Mouse (Mus musculus): Measurements from ENCODE around the gene Fhit.

Fhit gene

GRCm38 (mm10) chr14:10526800-10527199, 635.0 kb downstream of the Fhit start:
- in situ Hi-C loops (cut with MboI; ENCODE audit: unreplicated experiment in 2 of 2), result no loop called here

- in situ Hi-C loops (cut with MboI; ENCODE audit: unreplicated experiment in 2 of 2), result no loop called here
Observed at GRCm38 (mm10) chr14:10525786-10526185, 636.0 kb downstream of the Fhit start.

DNA sequence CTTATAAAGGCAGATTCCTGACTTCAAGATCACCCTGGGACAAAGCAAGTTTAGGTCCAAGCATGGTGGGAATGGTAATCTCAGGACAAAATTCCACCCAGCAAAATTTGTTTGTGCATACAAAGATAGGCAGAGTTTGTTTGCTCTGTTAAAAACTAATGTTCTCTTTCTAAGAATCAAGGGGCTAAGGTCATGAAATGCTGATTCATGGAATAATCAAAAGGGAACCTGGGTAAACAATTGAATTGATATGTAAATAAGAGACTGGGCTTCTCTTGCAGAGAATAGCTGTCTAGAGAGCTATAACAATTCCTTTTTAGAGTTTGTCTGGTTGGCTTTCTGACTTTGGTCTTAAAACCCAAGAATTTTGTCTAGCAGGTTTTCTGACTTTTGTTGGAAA, 647.8 kb downstream of the Fhit start:
- in situ Hi-C loops (cut with MboI; ENCODE audit: unreplicated experiment in 2 of 2), result no loop called here

GRCm38 (mm10) chr14:10509252-10509651, 652.6 kb downstream of the Fhit start:
- in situ Hi-C loops (cut with MboI; ENCODE audit: unreplicated experiment in 2 of 2), result no loop called here

GRCm38 (mm10) chr14:10507560-10507959, 654.3 kb downstream of the Fhit start:
- in situ Hi-C loops (cut with MboI; ENCODE audit: unreplicated experiment in 2 of 2), result no loop called here

DNA sequence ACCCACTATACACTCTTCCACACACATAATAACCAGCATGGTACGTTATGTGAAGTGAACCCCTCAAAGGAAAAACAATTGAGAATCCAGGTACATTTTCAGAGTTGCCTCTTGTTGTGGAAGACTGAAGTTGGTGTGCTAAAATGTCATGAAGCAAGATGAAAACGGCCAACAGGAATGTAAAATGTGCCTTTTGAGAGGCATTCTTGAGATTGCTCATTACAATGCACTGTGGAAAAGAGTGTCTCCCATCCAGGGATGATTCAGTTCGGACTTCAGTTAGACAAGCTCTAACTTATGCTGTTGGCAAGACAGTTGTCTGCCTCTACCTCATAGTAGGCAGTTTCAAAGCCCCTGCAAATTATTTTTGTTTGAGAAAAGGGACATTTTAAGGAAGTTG, 676.0 kb downstream of the Fhit start:
- in situ Hi-C loops (cut with MboI; ENCODE audit: unreplicated experiment in 2 of 2), result no loop called here

DNA sequence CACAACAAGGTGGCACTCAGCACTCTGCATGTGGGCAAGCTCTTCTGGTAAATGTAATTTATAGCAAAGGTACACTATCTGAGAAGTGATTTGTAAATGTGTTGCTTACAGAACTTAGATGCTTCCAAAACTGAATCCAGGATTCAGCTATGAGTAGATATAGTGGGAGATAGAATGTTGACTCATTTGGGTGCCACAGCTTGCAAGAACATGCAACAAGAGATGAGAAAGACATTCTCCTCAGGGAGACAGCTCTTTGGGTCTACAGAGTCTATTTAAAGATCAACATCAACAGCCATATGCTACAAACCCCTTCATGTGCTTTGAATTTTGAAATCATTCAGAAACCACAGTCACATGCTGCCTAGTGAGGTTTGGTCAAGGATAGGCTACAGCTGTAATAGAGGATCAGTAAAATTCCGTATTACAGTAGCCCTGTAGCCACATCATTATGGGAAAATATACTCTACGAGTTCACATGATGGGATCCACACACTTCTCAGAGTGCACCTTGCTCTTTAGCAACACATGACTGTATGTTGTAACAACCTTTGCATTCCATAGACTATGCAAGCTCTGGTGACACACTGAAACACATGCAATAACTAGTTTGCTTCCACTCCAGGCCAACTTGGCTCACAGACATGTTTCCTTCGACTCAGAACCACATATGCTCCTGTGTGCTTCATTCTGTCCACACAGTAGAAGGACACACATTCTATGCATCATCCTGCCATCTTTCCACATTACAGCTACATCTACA, 678.8 kb downstream of the Fhit start:
- in situ Hi-C loops (cut with MboI; ENCODE audit: unreplicated experiment in 2 of 2), result no loop called here

- in situ Hi-C loops (cut with MboI; ENCODE audit: unreplicated experiment in 2 of 2), result no loop called here
Observed at GRCm38 (mm10) chr14:10481370-10481769, 680.5 kb downstream of the Fhit start.

- in situ Hi-C loops (cut with MboI; ENCODE audit: unreplicated experiment in 2 of 2), result no loop called here
Observed at GRCm38 (mm10) chr14:10480681-10481080, 681.2 kb downstream of the Fhit start.

- in situ Hi-C loops (cut with MboI; ENCODE audit: unreplicated experiment in 2 of 2), result no loop called here
Observed at GRCm38 (mm10) chr14:10453001-10453861, 708.6 kb downstream of the Fhit start.

GRCm38 (mm10) chr14:10452234-10452633, 709.6 kb downstream of the Fhit start:
- in situ Hi-C loops (cut with MboI; ENCODE audit: unreplicated experiment in 2 of 2), result no loop called here

DNA sequence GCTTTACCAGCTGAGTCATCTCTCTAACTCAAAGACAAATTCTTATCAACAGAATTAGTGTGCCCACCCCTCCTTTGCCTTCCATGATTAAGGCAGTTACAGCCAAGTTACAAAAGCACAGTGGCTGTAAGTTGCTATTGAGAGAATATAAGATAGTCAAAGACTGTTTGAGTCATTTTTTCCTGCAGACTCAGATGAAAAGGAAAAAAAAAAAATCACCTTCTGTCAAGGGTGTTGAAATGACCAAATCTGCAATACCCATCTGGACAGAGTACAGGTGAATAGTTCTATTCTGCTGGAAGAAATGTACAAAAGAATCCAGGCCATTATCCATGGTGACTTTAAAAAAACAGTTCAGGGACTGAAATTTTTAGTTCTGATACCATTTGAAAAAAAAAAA, 716.5 kb downstream of the Fhit start:
- in situ Hi-C loops (cut with MboI; ENCODE audit: unreplicated experiment in 2 of 2), result no loop called here

DNA sequence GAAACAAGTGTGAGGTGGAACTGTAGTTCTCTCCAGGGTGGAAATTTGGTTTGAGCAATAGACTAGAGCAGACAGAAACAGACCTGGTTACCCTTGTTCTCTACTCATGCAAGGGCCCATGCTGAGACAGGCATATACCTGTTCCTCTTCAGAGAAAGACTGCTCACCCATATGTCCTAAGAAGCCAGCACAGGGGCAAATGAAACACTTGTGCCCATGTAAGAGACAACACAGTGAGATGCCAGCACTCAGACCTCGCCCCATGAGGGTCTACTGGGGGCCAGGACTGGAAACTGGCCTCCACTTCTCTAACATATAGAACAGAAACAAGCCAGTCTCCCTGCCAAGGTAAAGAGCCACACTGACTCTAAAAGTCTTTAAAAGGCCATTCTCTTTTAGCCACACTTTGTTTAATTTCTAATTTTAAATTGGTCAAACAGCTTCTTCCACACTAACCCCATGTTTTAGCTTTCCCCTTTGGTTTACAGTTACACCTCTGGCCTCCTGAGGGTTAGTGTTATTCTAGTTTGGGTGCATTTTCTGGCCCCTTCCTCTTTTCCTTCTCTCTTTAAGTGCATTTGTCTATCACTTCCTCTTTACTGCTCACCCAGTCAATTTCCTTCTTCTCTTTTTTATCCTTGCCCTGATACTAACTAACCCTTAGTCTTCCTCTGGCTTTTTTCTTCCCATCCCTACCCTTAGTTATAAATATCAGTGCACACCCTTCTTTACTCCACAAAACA, 722.7 kb downstream of the Fhit start:
- in situ Hi-C loops (cut with MboI; ENCODE audit: unreplicated experiment in 2 of 2), result no loop called here

DNA sequence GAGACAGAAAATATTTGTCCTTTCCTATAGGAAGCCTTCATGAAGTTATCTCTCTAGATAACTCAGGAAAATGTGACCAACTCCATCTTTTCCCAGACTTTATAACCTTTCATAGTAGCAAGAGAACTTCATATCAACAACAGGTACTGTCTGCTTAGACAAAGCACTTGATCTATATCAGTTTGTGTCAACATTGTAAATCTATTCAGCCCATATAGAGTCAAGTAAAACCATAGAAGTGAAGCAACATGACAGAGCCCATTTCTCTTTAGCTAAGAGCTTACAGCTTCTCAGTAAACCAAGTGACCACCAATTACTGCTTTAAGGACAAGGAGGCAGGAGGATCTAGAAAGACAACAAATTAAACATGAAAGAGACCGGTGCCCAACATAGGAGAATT, 725.6 kb downstream of the Fhit start:
- in situ Hi-C loops (cut with MboI; ENCODE audit: unreplicated experiment in 2 of 2), result no loop called here

- in situ Hi-C loops (cut with MboI; ENCODE audit: unreplicated experiment in 2 of 2), result no loop called here
Observed at GRCm38 (mm10) chr14:10432502-10432901, 729.3 kb downstream of the Fhit start.

DNA sequence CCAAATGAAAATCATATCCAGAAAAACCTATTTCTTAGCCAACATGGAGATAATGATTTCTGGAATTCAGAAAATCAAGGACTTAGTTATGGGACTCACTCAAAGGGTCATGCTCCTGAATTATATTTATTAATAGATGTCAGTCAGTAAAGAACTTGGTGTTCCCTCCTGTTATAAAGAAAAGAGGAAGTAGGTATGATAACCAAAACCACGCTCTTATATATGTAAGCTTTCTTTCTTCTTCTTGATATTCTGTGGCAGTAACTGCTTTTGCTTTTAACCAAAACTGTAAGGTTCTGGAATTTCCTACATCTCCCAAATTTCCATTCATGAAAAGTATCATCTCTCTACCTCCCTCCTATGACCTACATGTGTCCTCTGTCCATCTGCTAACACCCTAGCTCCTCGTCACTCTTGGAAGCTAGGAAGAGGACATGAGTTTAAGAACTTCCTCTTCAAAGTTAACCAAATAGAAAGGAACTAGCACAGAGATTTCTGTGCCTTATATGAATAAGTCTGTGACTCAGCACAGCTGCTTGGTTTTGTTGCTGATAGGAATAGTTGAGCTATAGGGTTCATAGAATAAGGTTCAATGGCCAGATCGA, 731.3 kb downstream of the Fhit start:
- in situ Hi-C loops (cut with MboI; ENCODE audit: unreplicated experiment in 2 of 2), result no loop called here

DNA sequence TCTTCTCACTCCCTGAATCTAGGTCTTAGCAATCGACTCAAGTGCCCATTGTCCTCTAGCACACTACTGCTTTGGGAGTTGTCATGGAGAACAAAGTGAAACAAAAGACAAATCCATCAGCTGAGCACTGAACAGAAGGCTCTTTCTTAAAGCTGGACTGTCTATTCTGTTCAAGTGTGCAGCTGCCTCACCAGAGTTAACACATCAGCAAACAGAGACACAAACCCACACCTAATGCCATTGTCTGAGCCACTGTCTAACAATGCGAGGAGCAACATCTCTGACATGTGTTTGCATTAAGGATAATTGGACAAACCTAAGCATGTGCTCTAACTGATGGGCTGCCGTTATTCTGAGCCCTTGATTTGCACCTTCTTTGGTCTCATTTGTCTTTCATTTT, 738.3 kb downstream of the Fhit start:
- in situ Hi-C loops (cut with MboI; ENCODE audit: unreplicated experiment in 2 of 2), result no loop called here

- in situ Hi-C loops (cut with MboI; ENCODE audit: unreplicated experiment in 2 of 2), result no loop called here
Observed at GRCm38 (mm10) chr14:10422261-10422660, 739.6 kb downstream of the Fhit start.

DNA sequence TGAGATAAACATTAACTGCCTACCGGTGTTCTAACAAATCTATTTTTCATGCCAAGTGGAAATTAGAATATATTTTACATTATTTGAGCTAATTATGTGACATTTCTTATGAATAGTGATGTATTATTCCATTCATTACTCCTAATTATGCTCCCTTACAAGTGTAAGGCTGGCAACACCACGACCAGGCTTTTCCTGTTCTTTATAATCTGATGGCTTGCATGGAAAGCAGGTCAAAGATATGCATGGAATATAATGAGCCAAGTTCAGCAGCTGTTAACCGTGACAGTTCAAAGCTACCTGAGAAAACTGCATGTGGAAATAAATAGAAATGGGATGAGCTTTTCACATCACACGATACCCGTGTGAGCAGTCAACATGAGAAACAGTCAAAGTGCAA, 746.8 kb downstream of the Fhit start:
- in situ Hi-C loops (cut with MboI; ENCODE audit: unreplicated experiment in 2 of 2), result no loop called here

DNA sequence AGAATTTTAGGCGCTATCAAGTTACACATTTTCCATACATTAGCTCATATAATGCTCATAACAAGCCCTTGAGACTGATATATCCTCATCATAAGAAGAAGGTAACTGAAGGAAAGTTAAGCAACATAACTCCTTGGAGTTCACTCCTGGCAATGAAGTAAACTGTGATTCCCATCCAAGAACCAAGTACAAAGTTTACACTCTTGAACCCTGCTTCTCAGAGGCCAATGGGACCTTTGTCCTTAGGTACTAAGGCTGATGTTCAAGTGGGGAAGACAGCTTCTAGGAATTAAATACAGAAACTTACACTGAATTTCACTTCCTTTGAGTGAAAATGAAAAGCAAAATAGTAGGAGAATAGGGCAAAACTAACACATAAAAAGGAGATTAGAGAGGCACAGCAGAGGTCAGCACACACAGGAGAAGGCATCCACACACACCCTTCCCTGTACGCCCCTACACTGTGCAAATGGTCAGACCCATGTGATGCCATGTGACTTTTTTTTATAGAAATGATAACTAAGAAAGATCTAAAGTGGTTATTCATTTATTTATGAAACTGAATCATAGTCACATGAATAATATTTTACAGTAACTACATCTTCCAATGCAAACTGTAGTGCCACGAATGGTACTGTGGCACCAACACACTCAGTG, 752.4 kb downstream of the Fhit start:
- in situ Hi-C loops (cut with MboI; ENCODE audit: unreplicated experiment in 2 of 2), result no loop called here

Data from v-Abl transformed pro-B cells (cell line).